Mouse (Mus musculus) urinary bladder, postnatal 0 days (tissue): ENCODE data around the gene Hrh2. TPM values are rescaled to one million over a fixed set of nuclear protein-coding genes. Genes with fewer than 3 reads are reported as not detected.

Source experiments
- polyA plus RNA-seq: library from polyadenylated mRNA; unstranded; fragments of >200 nt; fragmentation: Nextera tagmentation; extraction: Ambion mirVana; gene quantifications from 2 replicates; pipeline ENCODE4 v1.2.1, GENCODE M21; 2015

Hrh2 gene
- 0.05 and 0.18 TPM in 2 replicates for polyA plus RNA-seq

DNA sequence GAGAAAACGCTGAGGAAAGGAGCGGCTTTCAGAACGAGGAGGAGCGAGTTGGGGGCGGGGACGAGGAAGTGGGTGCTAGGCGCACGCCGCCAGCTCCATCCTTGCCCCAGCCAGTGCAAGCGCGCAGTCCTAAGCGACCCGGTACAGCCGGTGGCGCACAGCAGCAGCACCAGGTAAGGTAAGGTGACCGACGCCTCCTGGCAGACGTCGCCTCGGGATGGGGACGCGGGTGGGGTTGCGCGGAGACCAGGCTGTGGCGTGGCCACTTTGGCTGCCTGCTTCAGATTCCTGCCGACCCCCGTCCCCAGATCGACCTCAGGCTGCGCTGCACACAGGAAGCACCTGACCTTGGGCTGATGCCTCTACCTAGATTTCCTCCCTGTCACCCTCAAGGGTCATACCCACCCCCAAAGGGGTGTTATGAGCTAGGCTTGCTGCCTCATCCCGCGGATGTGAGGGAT, at the start of gene Hrh2:
Hrh2 (plus strand) TSS at position 109 of the 461 bp plus-strand sequence.

Other genes starting within 250 kb of the Hrh2 start
- 0.12 and 0.16 TPM in 2 replicates for gene Drd1, start 136.4 kb upstream of the Hrh2 start, polyA plus RNA-seq
- 32.3 and 32.6 TPM in 2 replicates for gene Sfxn1, start 120.3 kb upstream of the Hrh2 start, polyA plus RNA-seq
- gene Cplx2, start 179.2 kb downstream of the Hrh2 start, polyA plus RNA-seq = 2.5 and 2.7 TPM in 2 replicates